Mouse (Mus musculus): Measurements from ENCODE around the gene Ift27.

The Ift27 gene

GRCm38 (mm10) chr15:78171651-78172050, 2.3 kb downstream of the Ift27 start:
- DNase-seq: no peak

- no peak for DNase-seq
Observed at GRCm38 (mm10) chr15:78170708-78171107, 3.2 kb downstream of the Ift27 start.

- no peak for DNase-seq
Observed at GRCm38 (mm10) chr15:78169566-78169965, 4.3 kb downstream of the Ift27 start.

GRCm38 (mm10) chr15:78165292-78165691, 8.6 kb downstream of the Ift27 start:
- DNase-seq: no peak

GRCm38 (mm10) chr15:78164466-78164865, 9.4 kb downstream of the Ift27 start:
- DNase-seq: no peak

- no peak for DNase-seq
Observed at GRCm38 (mm10) chr15:78161946-78162345, 12.0 kb downstream of the Ift27 start.

GRCm38 (mm10) chr15:78158335-78158734, 15.6 kb downstream of the Ift27 start:
- no peak for DNase-seq

GRCm38 (mm10) chr15:78157824-78158223, 16.1 kb downstream of the Ift27 start:
- no peak for DNase-seq

GRCm38 (mm10) chr15:78157330-78157729, 16.6 kb downstream of the Ift27 start:
- DNase-seq: no peak

- no peak for DNase-seq
Observed at GRCm38 (mm10) chr15:78155421-78155820, 18.5 kb downstream of the Ift27 start.

- no peak for DNase-seq
Observed at GRCm38 (mm10) chr15:78153045-78153775, 20.7 kb downstream of the Ift27 start.

GRCm38 (mm10) chr15:78148565-78148964, 25.3 kb downstream of the Ift27 start:
- no peak for DNase-seq

- no peak for DNase-seq
Observed at GRCm38 (mm10) chr15:78140226-78140625, 33.7 kb downstream of the Ift27 start.

- no peak for DNase-seq
Observed at GRCm38 (mm10) chr15:78134606-78135005, 39.3 kb downstream of the Ift27 start.

- no peak for DNase-seq
Observed at GRCm38 (mm10) chr15:78133389-78133788, 40.5 kb downstream of the Ift27 start.

GRCm38 (mm10) chr15:78119704-78120103, 54.2 kb downstream of the Ift27 start, which contains the start of gene Cacng2:
TSS of gene Cacng2 (minus strand) at chr15:78120028.
- peak; percentile 97 to 98 for DNase-seq

- no peak for DNase-seq
Observed at GRCm38 (mm10) chr15:78119248-78119647, 54.7 kb downstream of the Ift27 start.

GRCm38 (mm10) chr15:78118275-78118995, 55.5 kb downstream of the Ift27 start:
- no peak for DNase-seq

- DNase-seq: no peak
Observed at GRCm38 (mm10) chr15:78117731-78118130, 56.2 kb downstream of the Ift27 start.

- no peak for DNase-seq
Observed at GRCm38 (mm10) chr15:78116936-78117335, 57.0 kb downstream of the Ift27 start.

GRCm38 (mm10) chr15:78116244-78116643, 57.7 kb downstream of the Ift27 start:
- DNase-seq: no peak
